ENCODE assay signal across 8 mouse cellular contexts in genomic region chr1:134495991-134496390, GRCm38 (mm10). TPM values are rescaled to one million over a fixed set of nuclear protein-coding genes. Genes with fewer than 3 reads are reported as not detected.
DNase-seq lines count a peak whose midpoint lies in the region; ATAC-seq lines count a peak whose summit lies in the region.

No protein-coding gene starts in this region.

- H3K27me3 ChIP-seq in heart, embryonic 15.5 days: no peaks in the 10 kb centered on the region

- no peak for DNase-seq in heart, adult 18-20 months
- peak; percentile 45 for DNase-seq in R1 (ENCODE audit: low read depth, low spot score)
- DNase-seq in kidney, adult 18-20 months: peak; percentile 40
- DNase-seq in lung, postnatal 36 days: peak; percentile 18
- DNase-seq in urinary bladder, adult 2 months (ENCODE audit: low spot score): no peak

- no peak overlapping the region for H3K27ac ChIP-seq in heart, embryonic 15.5 days

- H3K9me3 ChIP-seq in heart, embryonic 15.5 days (replicated peaks): no peaks in the 10 kb centered on the region

- H3K36me3 ChIP-seq in heart, embryonic 15.5 days: no peaks in the 10 kb centered on the region; the same call in 1 of the 2 replicates

- H3K4me2 ChIP-seq in heart, embryonic 15.5 days: peak overlapping the region; percentile 75

- peaks cover 14% of the 10 kb centered on the region for H3K4me1 ChIP-seq in heart, embryonic 15.5 days (replicated peaks)

- H3K4me3 ChIP-seq in heart, embryonic 15.5 days: peak overlapping the region; percentile 80; the same call in 1 of the 2 replicates

- no peak overlapping the region for H3K9ac ChIP-seq in heart, embryonic 15.5 days

- ATAC-seq in heart, embryonic 15.5 days (replicated peaks; ENCODE audit: insufficient number of reproducible peaks, insufficient read depth, low FRiP score, low read depth): no peak
- no peak for ATAC-seq in activated CD4-positive, CD25-positive, alpha-beta regulatory T cell, adult 4 months
- ATAC-seq in megakaryocyte-erythroid progenitor cell, adult 5-6 weeks (replicated peaks; ENCODE audit: low FRiP score, low TSS enrichment, poor library complexity, severe bottlenecking): no peak

- WGBS in heart, embryonic 15.5 days: 80% methylated on average over 10 of the region's 10 CpGs

RNA-seq across cellular contexts. Expression of gene Rabif, which starts 1.5 kb away (rescaled TPM):
- polyA plus RNA-seq in heart, embryonic 15.5 days (2015; fragmentation: Nextera tagmentation; extraction: Ambion mirVana): 25.8 and 29.3 TPM in 2 replicates
- 1 to 10 TPM; 8.0 to 9.7 TPM for total RNA-seq in heart, adult 18-20 months (2021)
- 10 to 100 TPM; 34.2 to 42.6 TPM for polyA plus RNA-seq in activated CD4-positive, CD25-positive, alpha-beta regulatory T cell, adult 4 months (2017; shearing (Covaris generic))
- total RNA-seq in megakaryocyte-erythroid progenitor cell, adult 5-6 weeks (2014; fragmentation: Nextera tagmentation): 16.3 and 31.0 TPM in 2 replicates
- 20.9 and 21.3 TPM in 2 replicates for total RNA-seq in megakaryocyte-erythroid progenitor cell, adult 5-6 weeks (2017)
- 21.6 and 24.7 TPM in 2 replicates for polyA plus RNA-seq in urinary bladder, adult 2 months (2012; rRNA removed)

RNA-seq across cellular contexts. Expression of gene Klhl12, which starts 40.7 kb away (rescaled TPM):
- polyA plus RNA-seq in heart, embryonic 15.5 days (2015; fragmentation: Nextera tagmentation; extraction: Ambion mirVana): 17.5 and 19.9 TPM in 2 replicates
- 10 to 100 TPM; 22.5 to 22.8 TPM for total RNA-seq in heart, adult 18-20 months (2021)
- 10 to 100 TPM; 10.7 to 12.2 TPM for polyA plus RNA-seq in activated CD4-positive, CD25-positive, alpha-beta regulatory T cell, adult 4 months (2017; shearing (Covaris generic))
- 62.2 and 79.3 TPM in 2 replicates for total RNA-seq in megakaryocyte-erythroid progenitor cell, adult 5-6 weeks (2014; fragmentation: Nextera tagmentation)
- total RNA-seq in megakaryocyte-erythroid progenitor cell, adult 5-6 weeks (2017): 49.9 and 60.7 TPM in 2 replicates
- 15.2 and 16.3 TPM in 2 replicates for polyA plus RNA-seq in urinary bladder, adult 2 months (2012; rRNA removed)

RNA-seq across cellular contexts. Expression of gene Mgat4e, which starts 53.5 kb away (rescaled TPM):
- polyA plus RNA-seq in heart, embryonic 15.5 days (2015; fragmentation: Nextera tagmentation; extraction: Ambion mirVana): not detected in 2 replicates
- not detected for total RNA-seq in heart, adult 18-20 months (2021)
- polyA plus RNA-seq in activated CD4-positive, CD25-positive, alpha-beta regulatory T cell, adult 4 months (2017; shearing (Covaris generic)): not detected
- not detected in 2 replicates for total RNA-seq in megakaryocyte-erythroid progenitor cell, adult 5-6 weeks (2014; fragmentation: Nextera tagmentation)
- total RNA-seq in megakaryocyte-erythroid progenitor cell, adult 5-6 weeks (2017): not detected in 2 replicates
- polyA plus RNA-seq in urinary bladder, adult 2 months (2012; rRNA removed): 0.12 and 0.29 TPM in 2 replicates

Comparison
In these comparisons a context has a peak if more than half of its experiments do, and no peak if none do; other contexts are left out.
1. DNase-seq: peak in R1 (single experiment), kidney, adult 18-20 months (single experiment) and lung, postnatal 36 days (single experiment); none in heart, adult 18-20 months (0 of 2) and urinary bladder, adult 2 months (single experiment).